Mouse (Mus musculus) liver, adult 2 months (tissue): ENCODE data around the gene Ap1b1.

Experiments
- CTCF ChIP-seq: fragments of 200-500 bp; IDR thresholded peaks from 2 replicates; pipeline ENCODE4 v1.5.1; 2011; ENCODE audit warnings: low read depth, low read length, control low read depth
- POLR2A ChIP-seq: fragments of 200-500 bp; IDR thresholded peaks from 2 replicates; pipeline ENCODE4 v1.6.1; 2011; ENCODE audit warnings: low read length, control low read depth; ENCODE audit not compliant: insufficient read depth; ENCODE audit errors: extremely low read depth

- TF ChIP-seq POLR2A (no peak), CTCF (no peak)
Measured at GRCm38 (mm10) chr11:4948792-4949191, 37.8 kb upstream of the Ap1b1 start.
